Mouse (Mus musculus) urinary bladder, adult 18-20 months (tissue): Measurements from ENCODE around the gene Tm4sf20.
A peak's percentile ranks its signal among the peaks of the same experiment; 100 is the strongest.

Source experiments
- DNase-seq, 2 experiments: peaks; one replicate each; pipeline ENCODE4 v3.0.0; 2022; ENCODE audit warnings: low spot score in 2 of 2, mixed read lengths in 2 of 2

Gene Tm4sf20

DNA sequence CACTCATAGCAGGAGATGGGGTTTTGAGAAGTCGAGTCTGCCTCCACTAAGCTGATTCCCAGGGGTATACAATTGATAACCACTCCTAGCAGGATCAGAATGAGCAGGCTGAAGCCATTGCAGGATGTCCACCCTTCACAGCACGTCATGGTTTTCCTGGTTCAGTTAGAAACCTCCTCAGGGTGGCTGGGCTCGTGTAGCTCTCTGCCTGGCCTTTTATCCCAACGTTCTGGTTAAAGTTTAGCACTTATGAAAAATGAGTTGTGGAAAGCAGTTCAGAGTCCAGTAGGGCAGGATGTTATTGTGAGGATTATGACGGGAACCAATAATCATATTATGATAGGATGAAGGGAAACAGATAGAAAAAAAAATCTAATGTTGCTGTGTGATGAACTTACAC is at the start of gene Tm4sf20:
Gene Tm4sf20, minus strand, starts transcription at position 193 of the 400 bp plus-strand sequence.
- no peak for DNase-seq

DNA sequence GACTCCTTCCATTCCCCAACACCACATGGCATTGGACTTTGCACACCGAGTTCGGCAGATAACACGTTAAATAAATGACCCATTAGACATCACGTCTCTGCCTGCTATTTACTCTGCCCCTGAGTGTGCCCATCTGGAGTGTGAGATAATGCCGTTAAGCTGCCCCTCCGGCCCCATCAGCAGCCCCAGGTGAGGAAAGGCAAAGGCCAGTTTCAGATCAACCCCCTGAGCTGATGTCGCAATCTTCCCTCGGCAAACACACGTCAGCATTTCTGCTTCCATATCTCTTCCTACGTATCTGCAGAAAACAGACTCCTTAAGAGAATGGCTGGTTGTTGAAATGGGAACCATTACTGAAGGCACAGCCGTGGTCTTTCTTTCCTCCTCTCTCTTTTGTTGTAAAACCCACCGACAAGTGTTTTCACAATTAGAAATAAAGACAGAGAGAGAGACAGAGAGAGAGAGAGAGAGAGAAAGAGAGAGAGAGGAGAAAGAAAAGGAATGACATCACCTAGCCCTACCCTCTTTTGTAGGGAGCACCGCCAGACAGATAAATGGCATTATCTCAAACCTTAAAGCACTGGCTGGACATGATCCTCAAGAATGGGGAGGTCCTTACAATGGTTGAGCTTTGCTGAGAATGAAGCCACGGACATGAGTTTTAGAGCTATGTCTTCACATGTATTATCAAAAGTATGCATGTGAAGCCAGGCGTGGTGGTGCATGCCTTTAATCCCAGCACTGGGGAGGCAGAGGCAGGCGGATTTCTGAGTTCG is 47.9 kb upstream of the Tm4sf20 start:
- peak; percentile 33 to 47 for DNase-seq

DNA sequence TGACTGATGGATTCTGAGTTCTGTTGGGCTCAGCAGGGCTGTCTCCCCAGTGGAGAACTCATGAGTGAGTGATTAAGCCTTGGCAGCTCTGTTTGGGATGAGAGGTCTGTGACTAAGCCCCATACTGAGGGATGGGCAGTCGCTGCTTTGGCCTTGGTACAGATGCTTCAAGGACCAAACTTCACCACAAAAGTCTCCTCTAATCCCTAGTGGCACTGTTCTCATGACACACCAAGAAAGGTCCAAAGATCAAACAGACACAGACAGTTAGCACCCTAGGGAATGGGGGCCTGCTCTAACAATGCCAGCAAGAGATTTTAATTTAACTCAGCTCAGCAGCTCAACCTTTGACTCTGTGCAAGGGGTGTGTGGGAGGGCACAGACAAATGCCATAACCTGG is 43.5 kb upstream of the Tm4sf20 start:
- DNase-seq: no peak

DNA sequence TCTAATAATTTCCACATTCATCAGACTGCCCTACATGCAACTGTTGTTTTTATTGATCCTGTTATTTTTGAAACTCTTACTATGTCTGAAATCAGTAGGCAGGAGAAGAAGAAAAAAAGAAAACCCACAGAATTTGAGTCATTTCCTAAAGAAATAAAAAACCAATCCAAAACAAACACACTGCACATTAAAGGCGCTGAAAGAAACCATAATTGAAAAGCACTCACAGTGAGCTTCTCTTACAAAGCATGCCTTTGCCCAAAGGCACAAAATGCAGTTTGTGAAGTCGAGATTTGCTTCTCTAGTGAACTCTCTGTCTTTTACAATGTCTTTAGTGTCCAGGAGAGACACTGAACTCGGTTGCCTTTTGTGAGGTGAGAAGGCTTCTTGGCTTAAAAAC is 40.3 kb upstream of the Tm4sf20 start:
- no peak for DNase-seq

DNA sequence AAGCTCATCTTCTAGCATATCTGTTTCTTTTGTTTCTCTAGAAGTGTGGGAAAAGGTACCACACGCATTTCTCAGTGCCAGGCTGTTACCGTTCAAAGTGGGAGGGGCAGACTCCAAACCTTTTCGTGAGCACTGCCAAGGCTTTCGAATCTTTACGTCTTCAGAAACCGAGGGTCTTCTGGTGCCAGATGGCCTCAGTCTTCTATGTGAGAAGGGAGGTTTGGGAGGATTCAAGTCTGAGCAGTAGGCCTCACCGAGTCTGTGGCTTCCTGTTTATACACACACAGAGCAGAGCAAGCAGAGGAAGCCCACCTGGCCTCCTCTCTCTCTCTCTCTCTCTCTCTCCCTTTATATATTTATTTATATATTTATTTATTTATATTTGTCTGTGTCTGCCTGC is 38.9 kb upstream of the Tm4sf20 start:
- no peak for DNase-seq

DNA sequence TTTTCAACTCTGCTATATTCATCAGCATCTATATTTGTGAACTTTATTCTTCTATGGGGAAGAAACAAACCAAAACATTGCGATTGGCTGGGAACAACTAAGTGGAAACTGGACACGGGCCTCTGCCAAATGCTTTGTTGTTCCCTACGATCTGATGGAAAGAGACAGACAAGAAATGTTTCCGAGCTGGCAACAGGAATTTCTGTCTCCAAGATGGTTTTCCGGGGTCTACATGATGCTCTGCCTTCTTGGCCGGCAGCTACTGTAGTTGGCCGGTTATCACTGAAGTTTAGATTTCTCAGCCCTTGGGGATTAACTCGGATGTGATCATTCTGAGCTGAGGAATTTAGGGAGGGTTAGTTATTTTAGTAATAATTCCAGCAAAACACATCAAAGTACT is 38.1 kb upstream of the Tm4sf20 start:
- DNase-seq: no peak

DNA sequence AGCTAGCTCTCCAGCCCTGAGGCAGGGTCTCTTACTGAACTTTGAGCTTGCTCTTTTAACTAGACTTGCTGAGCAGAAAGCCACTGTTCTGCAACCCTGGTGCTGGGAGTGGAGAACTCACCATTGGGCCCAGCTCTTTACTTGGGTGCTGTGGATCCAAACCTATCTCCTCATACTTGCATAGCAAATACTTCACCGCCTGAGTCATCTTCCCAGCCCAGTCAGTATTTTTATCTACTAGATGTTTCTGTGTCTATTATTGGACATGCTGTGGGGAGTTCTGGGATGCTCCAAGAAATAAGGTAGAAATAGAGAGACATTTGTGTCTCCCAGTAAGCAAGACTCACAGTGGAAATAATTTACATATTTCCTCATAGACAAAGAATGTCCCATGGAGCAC is 35.8 kb upstream of the Tm4sf20 start:
- DNase-seq: no peak

DNA sequence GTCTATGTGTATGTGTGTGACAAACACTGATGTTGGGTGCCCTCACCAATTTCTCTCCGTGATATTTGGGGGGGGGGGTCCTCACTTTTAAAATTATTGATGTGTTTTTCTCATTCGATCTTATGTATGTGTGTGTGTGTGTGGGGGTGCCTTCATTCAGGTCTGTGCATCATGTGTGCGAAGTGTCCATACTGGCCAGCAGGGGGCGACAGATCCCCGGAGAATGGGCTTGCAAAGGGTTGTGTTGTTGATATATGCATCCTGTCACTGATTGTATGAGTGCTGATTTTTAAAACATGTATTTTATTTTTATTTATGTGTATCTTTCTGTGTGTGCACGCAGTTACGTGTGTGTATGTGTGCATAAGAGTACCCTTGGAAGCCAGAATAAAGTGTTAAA is 35.3 kb upstream of the Tm4sf20 start:
- no peak for DNase-seq

DNA sequence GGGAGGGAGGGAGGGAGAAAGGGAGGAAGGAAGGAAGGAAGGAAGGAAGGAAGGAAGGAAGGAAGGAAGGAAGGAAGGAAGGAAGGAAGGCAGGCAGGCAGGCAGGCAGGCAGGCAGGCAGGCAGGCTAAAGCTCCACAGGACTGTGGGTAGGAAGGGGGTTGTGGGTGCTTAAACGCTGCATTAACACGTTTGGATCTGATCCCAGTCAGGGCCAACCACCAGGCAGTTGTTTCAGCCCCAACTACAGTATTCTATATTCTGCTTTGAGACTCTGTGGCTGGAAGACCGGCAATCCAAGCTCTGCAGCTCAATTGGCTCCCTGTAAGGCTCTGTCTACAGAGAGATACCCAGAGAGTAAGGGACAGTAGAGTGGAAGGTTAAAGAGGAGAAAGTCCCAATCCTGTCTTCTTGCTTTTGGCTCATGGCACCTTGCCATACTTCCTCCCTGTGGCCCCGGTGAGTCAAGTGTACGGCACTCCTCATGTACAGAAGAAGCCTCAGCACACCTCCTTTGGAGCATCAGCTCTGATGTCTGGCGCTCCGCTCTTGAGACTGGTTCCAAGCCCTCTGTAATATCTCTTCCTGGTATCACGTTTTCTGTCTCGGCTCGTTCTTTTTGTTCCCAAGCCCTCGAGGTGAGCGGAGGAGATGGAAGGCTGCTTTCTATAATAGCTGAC is 33.0 kb upstream of the Tm4sf20 start:
- DNase-seq: no peak

DNA sequence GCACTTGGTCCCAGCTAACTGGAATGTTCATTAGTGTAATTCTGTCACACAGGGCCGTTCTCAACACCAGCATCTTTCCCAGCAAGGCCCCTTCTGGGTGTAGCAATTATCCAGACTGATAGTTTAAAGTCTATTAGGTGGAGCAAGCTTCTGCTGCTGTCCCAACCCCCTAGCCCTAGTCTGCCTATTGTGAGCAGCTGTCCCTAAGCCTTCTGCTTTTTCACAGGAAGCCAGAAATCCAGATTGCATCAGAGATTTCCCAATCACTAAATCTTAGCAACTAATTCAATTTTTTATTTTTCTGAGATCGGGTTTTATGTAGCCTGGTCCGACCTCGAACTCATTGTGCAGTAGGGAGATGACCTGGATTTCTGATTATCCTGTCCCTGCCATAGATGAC is 30.7 kb upstream of the Tm4sf20 start:
- DNase-seq: no peak

DNA sequence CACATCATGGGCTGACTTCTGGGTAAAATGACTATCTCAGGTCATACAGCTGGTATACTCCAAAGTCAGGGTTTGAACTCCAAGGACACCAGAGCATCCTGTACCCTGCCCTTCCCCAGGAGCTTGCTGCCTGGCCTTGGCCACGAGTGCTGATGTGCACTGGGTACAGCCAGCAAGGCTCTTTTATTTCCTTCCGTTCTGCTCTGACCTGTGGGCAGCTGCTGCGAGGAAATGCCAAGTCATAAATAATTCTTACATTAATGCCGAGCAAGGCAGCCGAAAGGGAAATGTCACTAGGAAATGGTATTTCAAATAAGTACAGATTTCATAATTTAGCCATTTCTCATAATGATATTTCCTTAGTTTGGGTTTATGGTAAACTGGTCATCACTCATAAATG is 30.0 kb upstream of the Tm4sf20 start:
- no peak for DNase-seq

DNA sequence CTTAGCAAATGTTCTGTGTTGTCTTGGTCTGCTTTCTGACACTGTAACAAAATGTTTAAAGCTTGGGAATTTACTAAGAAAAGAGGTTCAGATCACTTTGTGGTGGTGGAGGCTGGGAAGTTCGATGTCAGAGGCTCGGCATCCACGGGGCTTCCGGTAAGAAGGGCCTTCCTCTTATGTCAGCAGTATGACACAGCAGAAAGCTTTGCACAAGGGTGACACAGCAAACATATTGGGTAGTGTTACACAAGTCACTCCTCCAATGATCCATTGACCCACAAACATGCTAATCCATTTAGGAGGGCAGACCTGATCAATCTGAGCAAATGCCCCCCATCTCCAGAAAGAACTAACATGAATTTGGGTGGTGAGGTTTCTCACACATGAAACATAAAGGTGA is 28.8 kb upstream of the Tm4sf20 start:
- no peak for DNase-seq

DNA sequence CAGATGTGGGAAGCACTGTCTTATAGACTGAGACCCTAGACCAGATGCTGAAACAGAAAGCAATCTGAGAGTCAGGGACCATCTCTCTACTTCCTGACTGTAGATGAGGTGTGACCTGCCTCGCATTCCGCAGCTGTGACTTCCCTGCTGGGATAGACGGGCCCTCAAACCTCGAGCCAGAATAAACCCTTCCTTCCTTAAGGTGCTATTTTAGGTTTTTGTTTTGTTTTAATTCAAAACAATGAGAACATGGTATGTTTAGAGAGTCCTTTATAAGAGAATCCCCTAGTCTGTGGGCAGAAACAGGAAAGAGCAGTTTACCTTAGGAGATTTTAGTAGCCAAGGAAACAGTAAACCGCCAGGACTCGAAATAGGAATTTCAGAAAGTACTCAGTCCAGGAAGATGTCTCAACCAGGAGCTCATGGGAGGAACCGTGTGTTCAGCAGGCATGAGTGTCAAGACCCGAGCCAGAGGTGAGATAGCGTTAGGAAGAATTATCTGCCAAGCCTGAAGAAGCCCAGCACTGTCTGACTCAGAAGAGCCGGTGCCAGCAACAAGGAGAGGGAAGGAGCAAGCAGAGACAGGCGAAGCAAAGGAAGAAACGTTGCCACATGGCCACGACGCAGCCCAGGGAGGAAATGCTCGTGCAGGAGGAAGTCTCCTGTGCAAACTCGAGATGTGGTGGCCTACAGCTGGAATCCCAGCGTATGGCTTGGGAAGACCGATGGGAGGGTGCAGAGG is 27.6 kb upstream of the Tm4sf20 start:
- DNase-seq: no peak

DNA sequence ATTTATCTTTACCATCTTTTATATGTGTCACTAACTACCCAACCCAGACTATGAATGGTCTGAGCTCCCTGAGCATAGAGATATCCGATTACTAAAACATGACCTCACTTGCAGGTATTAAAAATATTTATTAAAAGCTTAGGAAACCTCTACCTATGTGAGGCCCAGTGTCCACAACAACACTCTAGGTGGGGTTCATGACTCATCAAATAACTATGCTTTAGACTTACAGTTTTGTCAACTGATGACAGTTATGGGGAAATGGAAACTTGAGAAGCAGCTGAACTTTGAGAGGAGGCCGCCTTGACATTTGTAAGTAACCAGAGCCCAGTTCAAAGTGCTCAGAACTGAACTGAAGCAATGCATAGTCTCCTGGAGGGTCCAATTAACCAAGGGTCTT is 26.9 kb upstream of the Tm4sf20 start:
- DNase-seq: no peak

DNA sequence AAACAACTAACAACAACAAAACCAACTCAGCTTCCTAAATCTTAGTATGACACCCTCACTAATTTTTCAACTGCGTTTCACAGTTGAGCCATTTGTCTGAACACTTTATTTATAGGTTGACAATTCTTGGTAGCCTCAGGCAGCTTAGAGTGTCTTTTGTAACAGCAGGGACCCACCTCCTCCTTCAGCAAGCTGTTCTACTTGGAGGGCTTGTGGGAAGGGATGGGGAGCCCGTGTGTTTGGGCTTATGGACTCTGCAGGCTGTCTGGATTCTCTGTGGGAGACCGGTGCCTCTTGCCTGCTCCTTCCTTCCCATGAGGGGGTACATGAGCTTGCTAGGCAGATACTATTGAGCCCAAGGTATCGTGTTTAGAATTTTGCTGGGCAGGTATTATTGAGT is 25.7 kb upstream of the Tm4sf20 start:
- no peak for DNase-seq

DNA sequence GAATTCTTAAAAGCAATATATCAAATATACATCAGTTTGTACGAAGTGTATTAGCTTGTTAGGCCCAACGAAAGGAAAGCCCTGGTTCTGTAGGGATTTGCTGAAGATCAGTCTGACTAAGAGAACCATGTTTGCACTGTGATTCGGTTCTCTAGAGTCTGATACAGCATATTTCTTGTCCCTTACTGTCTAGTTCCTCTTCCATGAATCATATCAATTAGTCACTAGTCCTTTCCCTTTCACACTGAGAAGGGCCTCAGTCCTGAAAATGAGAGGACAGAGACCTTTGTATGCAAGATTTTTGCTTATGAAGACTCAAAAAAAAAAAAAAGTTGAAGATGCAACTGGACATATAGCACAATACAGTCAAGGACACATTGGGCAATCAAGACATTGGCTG is 24.8 kb upstream of the Tm4sf20 start:
- no peak for DNase-seq

DNA sequence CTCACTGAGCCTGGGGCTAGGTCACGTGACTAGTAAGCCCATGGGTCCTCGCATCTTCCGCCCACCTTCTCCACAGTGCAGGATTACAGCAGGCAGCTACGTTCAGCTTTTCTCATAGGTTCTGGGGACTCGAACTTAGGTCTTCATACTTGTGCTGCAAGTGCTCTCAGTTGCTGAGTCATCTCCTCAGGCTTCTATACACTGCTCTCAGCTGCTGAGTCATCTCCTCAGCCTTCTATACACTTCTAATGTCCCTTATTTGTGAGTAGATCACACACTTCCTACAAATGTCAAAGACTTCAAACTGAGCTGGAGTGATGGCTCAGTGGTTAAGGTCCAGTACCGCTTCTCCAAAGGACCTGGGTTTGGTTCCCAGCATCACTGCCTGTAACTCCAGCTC is 24.0 kb upstream of the Tm4sf20 start:
- no peak for DNase-seq

DNA sequence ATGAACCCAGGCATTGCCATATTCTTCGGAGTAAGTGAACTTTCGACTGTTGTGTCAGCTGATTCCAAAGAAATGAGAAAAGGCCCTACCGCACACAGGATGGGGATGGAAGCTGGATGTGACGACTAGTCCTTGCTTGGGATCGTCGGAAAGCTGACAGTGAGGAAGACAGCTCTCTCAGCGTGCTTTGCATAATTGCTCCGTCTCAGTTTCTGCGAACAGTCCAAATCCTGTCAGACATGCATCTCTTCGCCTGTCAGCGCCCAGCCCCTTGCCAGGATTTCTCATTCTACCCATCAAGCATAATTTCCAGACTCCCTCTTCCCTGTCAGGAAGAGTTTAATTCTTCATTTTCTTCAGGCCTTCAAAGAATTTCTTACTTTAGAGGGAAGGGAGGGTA is 22.8 kb upstream of the Tm4sf20 start:
- no peak for DNase-seq

DNA sequence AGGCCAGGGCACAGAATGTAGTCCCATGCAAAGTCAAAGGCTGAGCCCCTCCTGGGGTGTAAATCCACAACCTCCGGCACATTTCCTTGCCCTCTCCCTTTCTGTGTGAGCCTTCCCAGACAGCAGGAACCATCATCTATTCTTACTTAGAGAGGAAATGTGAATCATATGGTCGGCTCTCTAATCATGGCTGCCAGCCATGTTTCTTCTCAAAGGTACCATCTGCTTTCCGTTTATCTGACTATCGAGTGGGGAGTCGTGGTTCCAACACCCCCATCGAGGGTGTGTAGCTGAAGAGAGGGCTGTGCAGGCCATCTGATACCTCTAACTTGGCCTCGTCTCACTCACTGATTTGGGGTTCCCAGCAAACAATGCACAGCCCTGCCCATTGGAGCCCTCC is 19.8 kb upstream of the Tm4sf20 start:
- no peak for DNase-seq

DNA sequence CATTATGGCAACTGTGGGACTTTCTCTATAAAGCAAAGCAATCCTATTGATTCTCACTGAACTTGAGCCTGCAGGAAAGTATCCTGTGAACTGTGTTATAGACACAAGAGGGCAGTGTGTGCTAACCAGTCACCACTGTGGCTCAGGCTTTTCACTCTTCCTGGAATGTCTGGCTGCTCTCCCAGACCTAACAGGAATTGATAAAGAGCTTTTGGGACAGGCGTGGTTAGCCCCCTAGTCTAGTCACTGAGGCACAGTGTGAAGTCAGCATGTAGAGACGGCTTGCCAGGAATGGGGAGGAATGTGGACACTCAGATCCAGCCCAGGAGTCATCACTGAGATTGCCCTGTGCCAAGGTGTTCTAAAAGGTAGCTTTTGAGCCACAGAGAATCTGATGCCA is 19.2 kb upstream of the Tm4sf20 start:
- DNase-seq: peak in 1 of 2 experiments; percentile 63

DNA sequence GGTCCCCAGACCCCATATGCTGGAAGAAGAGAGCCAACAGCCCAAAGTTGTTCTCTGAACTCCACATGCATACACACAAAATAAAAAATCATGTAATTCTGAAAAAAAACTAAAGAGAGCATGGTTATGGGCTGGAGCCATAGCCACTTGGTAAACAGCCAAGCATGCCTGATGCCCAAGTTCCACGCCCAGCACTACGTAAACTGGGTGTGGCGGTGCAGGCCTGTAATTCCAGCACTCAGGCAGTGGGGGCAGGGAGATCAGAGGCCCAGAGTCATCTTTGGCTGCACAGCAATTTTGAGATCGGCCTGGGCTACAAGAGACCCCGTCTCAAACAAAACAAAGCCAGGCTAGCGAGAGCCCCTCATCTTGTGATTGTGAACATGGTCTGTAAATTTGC is 17.3 kb upstream of the Tm4sf20 start:
- DNase-seq: peak in 1 of 2 experiments; percentile 34

DNA sequence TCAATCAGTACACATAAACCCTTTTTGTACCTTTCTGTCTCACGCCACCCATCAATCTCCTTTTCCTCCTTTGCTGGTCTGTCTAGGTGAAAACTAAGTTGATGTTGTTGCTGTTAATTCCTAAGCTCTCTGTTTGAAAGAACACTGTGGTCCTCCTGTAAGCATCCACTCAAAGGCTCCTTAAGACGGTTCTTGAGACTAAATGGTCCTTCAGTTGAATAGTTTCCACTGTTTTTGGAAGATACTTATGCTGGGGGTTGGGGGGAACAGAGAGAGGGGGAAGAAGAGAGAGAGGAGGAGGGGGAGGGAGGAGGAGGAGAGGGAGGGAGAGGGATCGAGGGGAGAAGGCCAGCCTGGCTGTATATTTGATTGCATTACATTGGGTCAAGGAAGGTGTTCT is 15.3 kb upstream of the Tm4sf20 start:
- DNase-seq: no peak
